Mouse (Mus musculus) midbrain, embryonic 15.5 days (tissue): ENCODE measurements around the gene Ncl. TPM values are rescaled to one million over a fixed set of nuclear protein-coding genes. Genes with fewer than 3 reads are reported as not detected.

ENCODE experiments used
- microRNA-seq: library from miRNA; unstranded; fragments of <30 nt; microRNA quantifications from one replicate; pipeline ENCODE4, GENCODE M21; 2016
- polyA plus RNA-seq: library from polyadenylated mRNA; unstranded; fragments of >200 nt; fragmentation: Nextera tagmentation; extraction: Ambion mirVana; gene quantifications from 2 replicates; pipeline ENCODE4 v1.2.1, GENCODE M21; 2015

Gene Ncl
- polyA plus RNA-seq, 1 experiment from 2014 or later, result 193 TPM

Small RNA genes within 50 kb of the gene (microRNA-seq; reads per million reads assigned to microRNA genes)
- gene mmu-mir-3535, result 39.4 reads per million, percentile 42 among the genes with 10 or more reads in this experiment

Other genes with a start within 250 kb of the Ncl start
- gene Htr2b, start 247.4 kb downstream of the Ncl start, polyA plus RNA-seq, result 0.11 and 0.46 TPM in 2 replicates
- gene Gm21972, start 225.8 kb downstream of the Ncl start, polyA plus RNA-seq, result 0.23 and 0.54 TPM in 2 replicates
- 35.7 and 39.7 TPM in 2 replicates for gene Armc9, start 204.6 kb downstream of the Ncl start, polyA plus RNA-seq
- 7.0 and 8.3 TPM in 2 replicates for gene B3gnt7, start 56.6 kb downstream of the Ncl start, polyA plus RNA-seq
- 0.61 TPM in 1 of 2 replicates, not detected in the other for gene Nmur1, start 66.8 kb upstream of the Ncl start, polyA plus RNA-seq
- gene Tex44, start 66.9 kb upstream of the Ncl start, polyA plus RNA-seq, result not detected in 2 replicates
- gene Ptma, start 167.3 kb upstream of the Ncl start, polyA plus RNA-seq, result 1,373 and 1,532 TPM in 2 replicates
- gene Pde6d, start 223.2 kb upstream of the Ncl start, polyA plus RNA-seq, result 103 and 106 TPM in 2 replicates
- 67.3 and 68.9 TPM in 2 replicates for gene Cops7b, start 223.5 kb upstream of the Ncl start, polyA plus RNA-seq